In genomic region chrX:48274634-48275033, GRCm38 (mm10) we compare ENCODE assay signal across 23 mouse cellular contexts.
"Had no signal": no experiment of that assay in that cellular context is flagged by ENCODE, and none has a peak within 500 bp of the region (broad histone marks: within the 10 kb centered on the region; RNA-seq: fewer than 3 reads in every experiment).

No protein-coding gene starts in this region.

- H3K9me3 ChIP-seq: limb, embryonic 10.5 days; limb, embryonic 13.5 days; megakaryocyte, embryonic 14.5 days; midbrain, embryonic 10.5 days; midbrain, embryonic 13.5 days; neural tube, embryonic 12.5 days; neural tube, embryonic 15.5 days; stomach, embryonic 15.5 days had no signal

- H3K4me3 ChIP-seq: limb, embryonic 10.5 days; limb, embryonic 13.5 days; megakaryocyte, embryonic 14.5 days; midbrain, embryonic 10.5 days; midbrain, embryonic 13.5 days; neural tube, embryonic 12.5 days; neural tube, embryonic 15.5 days; stomach, embryonic 15.5 days had no signal

- DNase-seq: kidney, adult 18-20 months; kidney, adult 9 months; kidney, postnatal 14 days; kidney, postnatal 4 days; liver; lung, adult 2 months; lung, postnatal 14 days; retina, postnatal 1 day; right cerebral cortex, postnatal 14 days; right cerebral cortex, postnatal 4 days; spleen, adult 18-20 months; thymus, postnatal 36 days had no signal

- H3K27me3 ChIP-seq: limb, embryonic 13.5 days; midbrain, embryonic 13.5 days; neural tube, embryonic 12.5 days; neural tube, embryonic 15.5 days; stomach, embryonic 15.5 days had no signal

- ATAC-seq: inflammation-experienced regulatory T-cells, adult 6 months; intestine, embryonic 16.5 days; midbrain, embryonic 13.5 days had no signal

- H3K4me2 ChIP-seq: limb, embryonic 13.5 days; midbrain, embryonic 13.5 days; neural tube, embryonic 12.5 days; neural tube, embryonic 15.5 days; stomach, embryonic 15.5 days had no signal

- H3K4me1 ChIP-seq: limb, embryonic 10.5 days; limb, embryonic 13.5 days; midbrain, embryonic 10.5 days; midbrain, embryonic 13.5 days; neural tube, embryonic 12.5 days; neural tube, embryonic 15.5 days; stomach, embryonic 15.5 days had no signal

- H3K36me3 ChIP-seq: stomach, embryonic 15.5 days had no signal

- H3K9ac ChIP-seq: limb, embryonic 13.5 days; liver, embryonic 14.5 days; midbrain, embryonic 13.5 days; neural tube, embryonic 12.5 days; neural tube, embryonic 15.5 days; stomach, embryonic 15.5 days had no signal

- H3K27ac ChIP-seq: limb, embryonic 10.5 days; limb, embryonic 13.5 days; liver, embryonic 14.5 days; midbrain, embryonic 10.5 days; midbrain, embryonic 13.5 days; neural tube, embryonic 12.5 days; neural tube, embryonic 15.5 days; stomach, embryonic 15.5 days had no signal
